Mouse (Mus musculus): ENCODE measurements at regions not wholly inside any gene's neighbourhood (a gene's known extent, or its start where the extent isn't known, plus 50 kb on each side); places are given as distances from the start of the nearest gene placed in this dataset.

DNA sequence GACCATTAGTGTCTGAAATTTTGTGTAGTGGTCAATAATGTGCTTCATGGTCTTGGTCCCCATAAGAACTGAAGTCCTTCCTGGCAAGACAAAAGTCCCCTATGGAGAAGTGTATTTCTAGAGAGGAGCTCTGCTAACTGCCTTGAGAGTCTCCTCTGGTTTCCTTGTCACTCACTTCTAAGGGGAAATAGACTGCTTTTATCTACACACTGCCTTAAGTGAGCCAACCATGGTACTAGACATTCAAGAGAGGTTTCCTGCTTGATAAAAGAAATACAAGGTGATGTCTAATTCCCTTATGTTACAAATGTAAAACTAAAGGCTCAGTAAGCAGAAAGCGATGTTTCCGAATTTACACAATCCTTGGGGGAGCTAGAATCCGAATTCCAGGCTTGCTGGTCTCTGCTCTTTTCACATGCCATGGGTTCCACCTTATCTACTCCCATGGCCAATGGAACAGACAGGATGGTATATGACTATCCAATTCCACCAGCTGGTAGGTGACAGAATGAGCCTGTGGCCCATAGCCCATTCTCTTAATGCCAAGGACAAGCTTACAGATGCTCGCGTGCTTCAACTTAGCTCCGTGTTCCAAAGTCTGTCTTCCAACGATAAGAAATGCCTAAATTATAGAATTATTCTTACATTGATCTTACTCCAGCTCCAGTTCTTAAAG lies 305.3 kb downstream of the Fam49a start:
- no peak overlapping the region for H3K4me3 ChIP-seq (replicated peaks; ENCODE audit: control insufficient read depth, low read depth, low read length)
- 92% methylated on average over 7 of the region's 7 CpGs for WGBS
- no peak for TF ChIP-seq POLR2A (IDR thresholded peaks at IDR 0.05; ENCODE audit: borderline replicate concordance, control insufficient read depth, low read depth, low read length)
- TF ChIP-seq CTCF (IDR thresholded peaks at IDR 0.05; ENCODE audit: control insufficient read depth, insufficient read depth, low read length): no peak
- no peak overlapping the region for H3K27ac ChIP-seq (ENCODE audit: control insufficient read depth, insufficient read depth, low read depth, low read length, poor library complexity)
- H3K4me1 ChIP-seq (ENCODE audit: control insufficient read depth, insufficient read depth, low read length): no peaks in the 10 kb centered on the region; the same call in 1 of the 2 replicates

DNA sequence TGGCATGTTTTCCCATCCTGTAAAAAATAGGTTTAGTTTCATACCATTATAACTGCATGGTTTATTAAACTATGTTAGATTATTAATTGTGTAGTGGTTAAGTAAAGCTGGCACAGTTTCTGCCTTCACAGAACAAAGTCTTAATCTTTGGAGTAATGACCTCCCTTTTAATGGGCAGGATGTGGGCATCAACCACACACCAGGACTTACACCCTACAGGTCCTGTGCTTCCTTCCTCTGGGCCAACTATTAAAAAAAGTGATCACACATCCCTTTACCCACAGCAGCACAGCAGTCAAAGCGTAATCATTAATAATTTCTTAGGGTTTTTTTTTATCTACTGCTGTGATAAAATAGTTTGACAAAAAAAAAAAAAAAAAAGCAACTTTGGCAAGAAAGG lies 300.3 kb downstream of the Fam49a start:
- no peaks in the 10 kb centered on the region for H3K4me1 ChIP-seq (ENCODE audit: control insufficient read depth, insufficient read depth, low read length)
- TF ChIP-seq CTCF (IDR thresholded peaks at IDR 0.05; ENCODE audit: control insufficient read depth, insufficient read depth, low read length) (no peak), POLR2A (IDR thresholded peaks at IDR 0.05; ENCODE audit: borderline replicate concordance, control insufficient read depth, low read depth, low read length) (no peak)
- 15% methylated on average over 1 of the region's 1 CpGs for WGBS

DNA sequence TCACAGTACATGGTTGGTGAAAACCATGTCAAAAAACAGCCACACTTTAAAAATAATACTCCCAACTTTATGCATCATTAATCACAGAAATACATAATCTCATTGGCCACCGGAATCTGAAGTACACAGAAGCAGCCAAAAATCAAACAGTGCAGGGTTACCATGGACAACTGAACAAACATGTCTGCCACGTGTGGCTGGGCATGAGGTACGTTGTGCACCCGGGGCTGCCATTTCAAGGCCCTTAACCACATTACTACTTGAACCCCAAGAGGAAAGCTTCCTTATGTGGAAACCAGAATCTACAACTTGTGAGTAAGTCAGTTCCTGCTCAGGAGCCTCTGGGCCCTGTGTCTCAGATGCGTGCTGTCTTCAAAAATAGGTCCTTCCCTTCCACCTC lies 289.9 kb downstream of the Fam49a start:
- WGBS: 31% methylated on average over 5 of the region's 5 CpGs
- no peak for TF ChIP-seq POLR2A (IDR thresholded peaks at IDR 0.05; ENCODE audit: borderline replicate concordance, control insufficient read depth, low read depth, low read length)
- TF ChIP-seq CTCF (IDR thresholded peaks at IDR 0.05; ENCODE audit: control insufficient read depth, insufficient read depth, low read length): no peak
- Histone ChIP-seq H3K27ac (ENCODE audit: control insufficient read depth, insufficient read depth, low read depth, low read length, poor library complexity) (no peak overlapping the region; the same call in 1 of the 2 replicates), H3K4me1 (ENCODE audit: control insufficient read depth, insufficient read depth, low read length) (no peaks in the 10 kb centered on the region; the same call in 1 of the 2 replicates), H3K4me3 (replicated peaks; ENCODE audit: control insufficient read depth, low read depth, low read length) (no peak overlapping the region)

More for the DNA sequence above, 300.3 kb downstream of the Fam49a start:
- H3K27ac ChIP-seq (ENCODE audit: control insufficient read depth, insufficient read depth, low read depth, low read length, poor library complexity): no peak overlapping the region
- no peak overlapping the region for H3K4me3 ChIP-seq (replicated peaks; ENCODE audit: control insufficient read depth, low read depth, low read length)

DNA sequence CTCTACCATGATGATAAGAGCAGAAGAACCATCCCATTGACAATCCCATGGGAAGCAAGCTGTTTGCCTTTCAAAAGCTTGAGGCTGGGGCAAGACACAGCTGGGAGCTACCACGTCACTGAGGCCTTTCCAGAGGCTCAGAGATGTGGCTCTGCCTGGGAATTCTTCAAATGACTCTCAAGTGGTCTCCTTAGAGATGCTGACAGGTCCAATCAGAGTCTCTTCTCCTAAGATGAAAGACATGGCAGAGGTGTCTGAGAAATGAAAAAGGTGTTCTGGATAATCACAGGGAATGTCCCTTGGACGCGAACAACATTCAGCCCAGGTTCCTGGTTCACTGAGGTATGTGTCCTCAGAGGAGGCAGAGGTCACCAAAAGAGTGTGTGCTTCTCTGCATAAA lies 287.7 kb downstream of the Fam49a start:
- TF ChIP-seq POLR2A (IDR thresholded peaks at IDR 0.05; ENCODE audit: borderline replicate concordance, control insufficient read depth, low read depth, low read length) (no peak), CTCF (IDR thresholded peaks at IDR 0.05; ENCODE audit: control insufficient read depth, insufficient read depth, low read length) (no peak)
- Histone ChIP-seq H3K4me1 (ENCODE audit: control insufficient read depth, insufficient read depth, low read length) (no peaks in the 10 kb centered on the region; the same call in 1 of the 2 replicates), H3K27ac (ENCODE audit: control insufficient read depth, insufficient read depth, low read depth, low read length, poor library complexity) (no peak overlapping the region), H3K4me3 (replicated peaks; ENCODE audit: control insufficient read depth, low read depth, low read length) (no peak overlapping the region)
- WGBS: 87% methylated on average over 3 of the region's 3 CpGs

DNA sequence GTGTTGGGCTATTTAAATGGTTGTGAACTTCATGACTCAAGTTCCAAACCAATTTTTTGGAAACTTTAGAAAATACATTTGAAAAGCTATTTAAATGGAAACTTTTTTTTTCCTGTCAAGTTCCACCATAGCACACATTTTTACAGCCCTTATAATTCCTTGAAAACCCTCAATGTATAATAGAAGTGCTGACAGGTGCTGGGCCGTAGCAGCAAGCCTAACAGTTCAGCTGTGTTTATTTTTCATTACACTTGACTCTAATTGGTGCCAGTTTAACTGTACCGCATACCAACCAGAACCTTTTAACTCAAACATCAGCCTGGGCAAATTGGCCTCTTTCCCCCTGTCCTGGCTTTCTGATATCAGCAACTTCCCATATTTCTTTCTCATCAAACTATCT lies 286.7 kb downstream of the Fam49a start:
- no peaks in the 10 kb centered on the region; the same call in 1 of the 2 replicates for H3K4me1 ChIP-seq (ENCODE audit: control insufficient read depth, insufficient read depth, low read length)
- TF ChIP-seq CTCF (IDR thresholded peaks at IDR 0.05; ENCODE audit: control insufficient read depth, insufficient read depth, low read length) (no peak), POLR2A (IDR thresholded peaks at IDR 0.05; ENCODE audit: borderline replicate concordance, control insufficient read depth, low read depth, low read length) (no peak)
- no peak overlapping the region for H3K27ac ChIP-seq (ENCODE audit: control insufficient read depth, insufficient read depth, low read depth, low read length, poor library complexity)
- 79% methylated on average over 2 of the region's 2 CpGs for WGBS
- no peak overlapping the region for H3K4me3 ChIP-seq (replicated peaks; ENCODE audit: control insufficient read depth, low read depth, low read length)

DNA sequence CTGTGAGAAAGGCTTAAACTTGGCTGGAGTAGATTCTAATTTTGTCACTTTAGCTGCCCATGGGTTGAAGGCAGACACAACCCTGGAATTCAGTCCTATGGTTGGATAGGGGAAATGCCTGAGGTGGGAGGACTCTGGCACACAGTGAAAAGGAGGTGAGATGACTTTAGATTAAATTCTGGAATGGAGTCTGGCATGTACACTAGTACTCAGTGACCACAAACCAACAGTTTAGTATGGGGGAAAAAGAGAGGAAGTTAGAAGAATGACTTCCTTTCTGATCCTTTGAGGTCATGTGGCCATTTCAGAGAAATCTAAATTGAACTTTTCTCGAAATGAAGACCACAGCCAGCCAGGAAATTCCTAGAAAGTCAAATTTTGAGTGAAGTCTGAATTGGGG lies 285.5 kb downstream of the Fam49a start:
- 5% methylated on average over 1 of the region's 1 CpGs for WGBS
- no peak overlapping the region for H3K27ac ChIP-seq (ENCODE audit: control insufficient read depth, insufficient read depth, low read depth, low read length, poor library complexity)
- no peaks in the 10 kb centered on the region; the same call in 1 of the 2 replicates for H3K4me1 ChIP-seq (ENCODE audit: control insufficient read depth, insufficient read depth, low read length)
- no peak for TF ChIP-seq POLR2A (IDR thresholded peaks at IDR 0.05; ENCODE audit: borderline replicate concordance, control insufficient read depth, low read depth, low read length)
- TF ChIP-seq CTCF (IDR thresholded peaks at IDR 0.05; ENCODE audit: control insufficient read depth, insufficient read depth, low read length): no peak
- no peak overlapping the region for H3K4me3 ChIP-seq (replicated peaks; ENCODE audit: control insufficient read depth, low read depth, low read length)

DNA sequence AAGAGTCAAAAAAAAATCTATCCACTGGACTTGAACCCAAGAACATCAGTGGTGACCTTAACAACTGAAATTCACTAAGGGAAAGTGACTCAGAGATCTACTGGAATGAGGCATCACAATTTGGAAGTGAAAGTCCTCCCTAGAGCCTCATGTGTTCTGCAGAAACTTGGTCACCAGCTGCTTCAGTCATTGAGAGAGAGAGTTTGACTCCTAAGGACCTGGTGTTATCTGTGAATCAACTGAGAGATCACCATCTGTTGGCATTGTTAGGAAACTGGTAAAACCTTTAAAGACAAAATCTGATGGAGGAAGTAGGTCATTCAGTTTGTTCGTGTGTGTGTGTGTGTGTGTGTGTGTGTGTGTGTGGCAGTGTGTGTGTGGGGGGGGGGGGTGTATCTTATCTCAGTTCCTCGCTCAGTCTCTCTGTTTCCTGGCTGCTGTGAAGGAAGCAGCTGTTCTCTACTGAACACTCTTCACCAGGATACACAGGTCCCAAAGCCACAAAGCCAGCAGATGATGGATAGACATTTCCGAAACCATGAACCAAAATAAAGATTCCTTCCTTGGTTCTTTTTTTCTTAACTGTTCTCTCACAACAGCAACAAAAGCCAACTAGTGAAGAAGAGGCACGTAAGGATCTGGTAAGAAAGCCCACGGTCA lies 284.6 kb downstream of the Fam49a start:
- Histone ChIP-seq H3K4me1 (ENCODE audit: control insufficient read depth, insufficient read depth, low read length) (peaks cover 1% of the 10 kb centered on the region; the same call in 1 of the 2 replicates), H3K4me3 (replicated peaks; ENCODE audit: control insufficient read depth, low read depth, low read length) (no peak overlapping the region), H3K27ac (ENCODE audit: control insufficient read depth, insufficient read depth, low read depth, low read length, poor library complexity) (no peak overlapping the region)
- 57% methylated on average over 5 of the region's 5 CpGs for WGBS
- TF ChIP-seq POLR2A (IDR thresholded peaks at IDR 0.05; ENCODE audit: borderline replicate concordance, control insufficient read depth, low read depth, low read length) (no peak), CTCF (IDR thresholded peaks at IDR 0.05; ENCODE audit: control insufficient read depth, insufficient read depth, low read length) (no peak)
